Mouse (Mus musculus) Patski (cell line): ENCODE data around the gene A030003K21Rik. TPM values are rescaled to one million over a fixed set of nuclear protein-coding genes. Genes with fewer than 3 reads are reported as not detected.
A peak's percentile ranks its signal among the peaks of the same experiment; 100 is the strongest.
"Not testable (repeated sequence)": the region's sequence is repeated elsewhere in the genome, so short reads cannot be mapped to it uniquely, and the experiment has no call there.

Experiments used
- ATAC-seq: fragments of 100-300 bp; one replicate; pipeline ENCODE4 v1.8.0; 2021
- CTCF ChIA-PET: fragments of 350-600 bp; sonication (Branson Sonifier 250); formaldehyde crosslinking; loops from one replicate; lab custom pipeline; 2022; ENCODE audit warnings: inconsistent platforms; lab: Charles Lee
- POLR2A ChIA-PET: fragments of 350-600 bp; sonication (Branson Sonifier 250); formaldehyde crosslinking; loops from one replicate; lab custom pipeline; 2022; ENCODE audit warnings: antibody characterized with exemption, inconsistent platforms; lab: Charles Lee
- DNase-seq: peaks from one replicate; pipeline ENCODE4 v3.0.0-alpha.2; 2011; ENCODE audit warnings: low read depth, low spot score
- H3K27me3 ChIP-seq: fragments of 371-371 bp; one replicate; pipeline ENCODE4 v1.5.1; 2021
- CTCF ChIP-seq: fragments of 100-300 bp; IDR thresholded peaks from one replicate; pipeline ENCODE4 v1.5.1; 2021
- in situ Hi-C: fragments of 300-500 bp; cut with MboI; formaldehyde crosslinking; loops from 3 replicates; pipeline ENCODE4 v1.11.1; 2018; ENCODE audit warnings: low pct_unique_long_range_greater_than_20kb, mixed read lengths
- polyA plus RNA-seq: library from polyadenylated mRNA; unstranded; gene quantifications from one replicate; pipeline ENCODE4 v1.2.3, GENCODE M21; 2021

Gene A030003K21Rik
- polyA plus RNA-seq, 1 experiment from 2014 or later = not detected

DNA sequence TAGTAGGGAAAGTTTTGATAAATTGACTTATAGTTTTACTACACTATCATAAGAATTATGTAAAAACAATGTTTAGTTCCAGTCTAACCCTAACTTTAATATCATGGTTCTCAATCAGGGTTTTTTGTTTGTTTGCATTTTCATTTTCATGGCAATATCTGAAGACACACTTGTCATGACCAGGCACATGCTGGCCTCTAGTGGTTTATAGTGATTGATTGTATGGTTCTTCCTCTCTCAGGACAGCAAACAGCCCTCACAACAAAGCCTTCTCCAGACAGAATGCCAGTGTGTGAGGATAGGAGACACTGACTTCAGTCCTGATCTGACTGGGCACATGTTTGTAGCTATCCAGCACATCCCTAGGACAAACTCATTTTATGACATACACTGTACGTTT, 30.1 kb upstream of the A030003K21Rik start:
- ChIA-PET CTCF (interaction anchor here (0.9 to 3.1 kb wide), 2 partner anchors 15 to 181 kb away, joined by 3 to 19 read pairs; no protein-coding TSS in a partner anchor), POLR2A (interaction anchor here (0.5 kb wide), 1 partner anchor 132 kb away, joined by 4 read pairs; no protein-coding TSS in a partner anchor)
- ATAC-seq (no peak), DNase-seq (no peak)
- in situ Hi-C loops = no loop called here
- no peaks in the 10 kb centered on the region for H3K27me3 ChIP-seq
- TF ChIP-seq CTCF = peak; percentile 31

GRCm38 (mm10) chr1:82972046-82972445, 28.9 kb upstream of the A030003K21Rik start:
- H3K27me3 ChIP-seq = peaks cover 7% of the 10 kb centered on the region
- ChIA-PET CTCF (interaction anchor here (0.7 kb wide), 1 partner anchor 185 kb away, joined by 3 read pairs; no protein-coding TSS in a partner anchor), POLR2A (no interaction called here)
- in situ Hi-C loops = no loop called here
- DNase-seq = no peak
- no peak for TF ChIP-seq CTCF
- peak; percentile 54 for ATAC-seq

DNA sequence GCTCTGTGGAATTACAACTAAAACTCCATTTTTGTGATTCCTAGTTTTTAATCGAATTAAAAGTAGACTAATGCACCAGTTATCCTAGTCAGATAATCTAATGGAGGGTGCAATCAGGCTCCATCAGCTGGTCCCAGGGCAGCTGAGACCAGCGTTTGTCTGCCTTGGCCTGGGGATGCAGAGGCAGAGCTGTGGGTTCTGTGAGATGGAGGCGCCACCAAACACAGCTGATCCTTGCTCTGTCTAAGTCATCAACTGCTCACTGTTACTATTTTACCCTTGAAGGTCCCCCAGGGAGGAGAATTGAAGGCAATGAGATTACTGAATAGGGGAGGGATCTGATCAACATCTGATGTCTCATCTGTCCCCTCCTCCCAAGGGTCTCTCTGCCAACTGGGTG, 23.2 kb upstream of the A030003K21Rik start:
- ChIA-PET CTCF (interaction anchor here (0.7 kb wide), 1 partner anchor 261 kb away, joined by 3 read pairs; no protein-coding TSS in a partner anchor), POLR2A (no interaction called here)
- no peak for ATAC-seq
- no peak for TF ChIP-seq CTCF
- in situ Hi-C loops = no loop called here
- no peak for DNase-seq
- peaks cover 8% of the 10 kb centered on the region for H3K27me3 ChIP-seq

GRCm38 (mm10) chr1:82959870-82960385, 16.7 kb upstream of the A030003K21Rik start, which contains the start of gene Gm47955:
Gene Gm47955 (plus strand): TSS chr1:82960286.
- DNase-seq (no peak), ATAC-seq (no peak)
- H3K27me3 ChIP-seq = no peaks in the 10 kb centered on the region
- in situ Hi-C loops = no loop called here
- POLR2A ChIA-PET = no interaction called here
- CTCF ChIA-PET = no interaction called here
- no peak for TF ChIP-seq CTCF

GRCm38 (mm10) chr1:82955913-82956312, 12.7 kb upstream of the A030003K21Rik start, which contains the start of gene Gm7544:
Gene Gm7544 (minus strand): TSS chr1:82956013.
- POLR2A ChIA-PET, ATAC-seq, in situ Hi-C loops, DNase-seq, CTCF ChIA-PET: not testable (repeated sequence)
- peaks cover 11% of the 10 kb centered on the region for H3K27me3 ChIP-seq

DNA sequence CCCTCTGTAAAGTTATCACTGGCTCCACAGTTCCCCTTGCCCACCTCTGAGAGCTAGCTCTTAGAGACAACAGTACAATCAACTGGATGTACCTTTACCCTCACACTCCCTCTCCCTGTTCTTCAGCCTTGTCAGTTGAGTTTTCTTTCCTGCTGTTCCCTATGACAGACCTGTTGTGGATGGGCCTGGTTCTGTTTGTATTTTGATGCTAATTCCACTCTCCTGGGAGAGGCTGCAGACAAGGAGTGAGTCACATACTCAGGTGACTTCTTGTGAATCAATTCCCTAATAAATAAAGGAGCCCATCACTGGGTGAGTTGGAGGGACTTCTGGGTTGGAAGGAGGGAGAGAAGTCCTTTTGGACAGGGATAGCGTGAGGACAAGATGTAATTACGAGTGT, 5.4 kb upstream of the A030003K21Rik start:
- no peak for ATAC-seq
- ChIA-PET POLR2A (no interaction called here), CTCF (no interaction called here)
- no peak for TF ChIP-seq CTCF
- H3K27me3 ChIP-seq = peaks cover 11% of the 10 kb centered on the region
- no peak for DNase-seq
- in situ Hi-C loops = no loop called here

DNA sequence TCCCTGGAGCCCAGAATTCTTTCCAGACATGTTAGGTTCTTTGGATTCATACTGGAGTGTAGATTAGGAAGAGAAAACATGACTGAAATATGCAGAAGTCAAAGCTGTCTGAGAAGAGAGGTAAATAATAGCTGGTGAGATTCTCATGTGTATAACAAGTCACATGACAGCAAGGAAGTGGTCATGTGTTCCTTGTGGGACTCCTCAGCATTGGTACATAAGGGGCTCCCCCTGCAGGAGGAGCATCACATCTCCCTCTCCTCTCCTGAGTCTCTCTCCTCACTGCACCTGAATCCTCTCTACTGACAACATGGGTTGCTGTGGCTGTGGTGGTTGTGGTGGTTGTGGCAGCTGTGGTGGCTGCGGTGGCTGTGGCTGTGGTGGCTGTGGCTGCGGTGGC, 2.8 kb upstream of the A030003K21Rik start:
- POLR2A ChIA-PET, CTCF ChIA-PET, H3K27me3 ChIP-seq: not testable (repeated sequence)

DNA sequence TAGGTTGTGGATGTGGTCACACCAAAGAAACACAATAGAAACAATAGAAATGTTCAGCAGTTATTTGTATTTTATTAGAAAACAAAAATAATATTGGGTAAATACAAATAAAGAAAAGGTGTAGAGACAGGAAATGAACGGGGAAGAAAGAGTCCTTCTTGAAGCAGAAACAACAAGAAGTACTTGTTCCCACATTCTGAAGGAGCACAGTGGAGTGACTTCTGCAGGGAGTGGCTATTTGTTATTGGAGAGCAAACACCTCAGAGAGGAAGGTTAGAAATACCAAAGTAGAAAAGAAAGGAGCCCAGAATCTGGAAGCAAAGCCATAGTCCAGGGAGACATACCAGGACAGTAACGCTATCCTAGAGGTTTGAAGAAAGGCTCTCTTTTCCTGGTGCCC, 683 bp downstream of the A030003K21Rik start:
- POLR2A ChIA-PET, in situ Hi-C loops, ATAC-seq, CTCF ChIA-PET, H3K27me3 ChIP-seq, DNase-seq: not testable (repeated sequence)

More for the DNA sequence above, 2.8 kb upstream of the A030003K21Rik start:
- in situ Hi-C loops, ATAC-seq, DNase-seq: not testable (repeated sequence)

GRCm38 (mm10) chr1:82938666-82939065, 4.5 kb downstream of the A030003K21Rik start:
- ATAC-seq (no peak), DNase-seq (no peak)
- H3K27me3 ChIP-seq = no peaks in the 10 kb centered on the region
- POLR2A ChIA-PET = no interaction called here
- CTCF ChIA-PET = no interaction called here
- TF ChIP-seq CTCF = no peak
- in situ Hi-C loops = no loop called here

GRCm38 (mm10) chr1:82931326-82931725, 11.9 kb downstream of the A030003K21Rik start, which contains the start of gene Gm6217:
Gene Gm6217 (minus strand): TSS chr1:82931399.
- CTCF ChIA-PET, POLR2A ChIA-PET, in situ Hi-C loops, DNase-seq, ATAC-seq, H3K27me3 ChIP-seq: not testable (repeated sequence)

- DNase-seq, in situ Hi-C loops, ATAC-seq, H3K27me3 ChIP-seq, CTCF ChIA-PET, POLR2A ChIA-PET: not testable (repeated sequence)
Observed at GRCm38 (mm10) chr1:82930558-82930957, 12.6 kb downstream of the A030003K21Rik start.
